Mouse (Mus musculus) right cerebral cortex, postnatal 10 days (tissue): ENCODE measurements at regions not wholly inside any gene's neighbourhood (a gene's known extent, or its start where the extent isn't known, plus 50 kb on each side); places are given as distances from the start of the nearest gene placed in this dataset.
"Not testable (repeated sequence)": the region's sequence is repeated elsewhere in the genome, so short reads cannot be mapped to it uniquely, and the experiment has no call there.

ENCODE experiments used
- DNase-seq, 2 experiments: peaks; one replicate each; pipeline ENCODE4 v3.0.0; 2021; ENCODE audit warnings: low spot score in 2 of 2

DNA sequence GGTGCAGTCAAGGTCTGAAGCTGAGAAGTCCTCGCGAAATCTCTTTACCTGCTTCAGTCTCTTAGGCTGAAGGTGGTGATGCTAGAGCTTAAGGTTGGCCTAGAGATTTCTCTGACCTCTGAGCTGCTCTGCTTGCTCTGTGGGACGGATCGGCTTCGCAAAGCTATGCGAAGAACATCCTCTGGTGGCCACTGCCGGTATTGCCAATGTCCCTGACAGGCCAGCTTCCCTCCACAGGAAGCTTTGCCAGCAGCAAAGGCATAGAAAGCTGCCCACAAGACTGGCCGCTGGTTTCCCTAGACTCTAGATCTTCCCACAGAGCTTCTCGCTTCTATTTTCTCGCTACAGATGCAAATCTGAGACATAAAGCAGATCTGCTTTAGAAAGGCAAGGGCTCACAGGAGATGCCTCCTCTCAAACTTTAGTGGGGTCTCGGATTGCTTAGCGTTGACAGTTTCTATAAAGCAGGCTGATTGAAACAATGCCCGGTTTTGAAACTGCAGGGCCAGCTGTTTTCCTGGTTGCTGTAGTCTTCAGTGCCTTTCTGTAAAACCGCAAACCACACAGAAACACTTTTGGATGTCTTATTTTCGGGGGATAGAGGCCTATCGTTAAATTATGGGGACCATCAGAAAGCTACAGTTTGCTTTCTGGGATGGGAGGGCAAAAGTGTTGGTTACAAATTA, 153.7 kb downstream of the Car8 start:
- DNase-seq, result peak; percentile 80 to 86

- DNase-seq, result no peak
These were observed 159.5 kb downstream of the Car8 start for GRCm38 (mm10) chr4:8079349-8079748.

- DNase-seq, result no peak
These were observed 165.8 kb downstream of the Car8 start for GRCm38 (mm10) chr4:8072989-8073573.

DNA sequence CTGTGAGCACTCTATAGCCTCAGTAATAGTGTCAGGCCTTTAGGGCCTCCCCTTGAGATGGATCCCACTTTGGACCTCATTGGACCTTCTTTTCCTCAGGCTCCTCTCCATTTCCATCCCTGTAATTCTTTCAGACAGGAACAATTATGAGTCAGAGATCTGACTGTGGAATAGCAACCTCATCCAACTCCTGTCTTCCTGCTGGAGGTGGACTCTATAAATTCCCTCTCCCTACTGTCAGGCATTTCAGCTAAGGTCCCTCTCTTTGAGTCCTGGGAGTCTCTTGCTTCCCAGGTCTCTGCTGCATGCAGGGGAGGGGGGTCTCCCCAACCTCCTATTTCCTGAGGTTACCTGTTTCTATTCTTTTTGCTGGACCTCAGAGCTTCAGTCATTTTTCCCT, 168.1 kb downstream of the Car8 start:
- not testable (repeated sequence) for DNase-seq

DNA sequence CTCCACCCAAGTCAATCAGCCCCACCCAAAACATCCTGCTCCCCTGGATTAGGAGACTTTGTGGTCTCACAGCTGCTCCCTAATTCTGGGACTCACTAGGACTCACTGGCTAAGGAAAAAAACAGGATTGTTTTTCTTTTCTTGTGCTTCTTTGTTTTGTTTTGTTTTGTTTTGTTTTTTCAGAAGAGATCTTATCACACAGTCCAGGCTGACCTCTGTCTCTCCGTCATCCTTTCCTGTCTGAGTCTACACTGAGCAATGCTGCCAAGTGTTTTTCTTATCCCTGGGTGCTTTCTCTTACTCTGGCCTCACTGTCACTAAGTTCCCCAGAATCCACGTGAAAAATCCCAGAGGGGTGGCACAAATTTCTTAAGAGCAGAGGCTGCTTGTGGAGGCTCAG, 170.8 kb downstream of the Car8 start:
- no peak for DNase-seq

DNA sequence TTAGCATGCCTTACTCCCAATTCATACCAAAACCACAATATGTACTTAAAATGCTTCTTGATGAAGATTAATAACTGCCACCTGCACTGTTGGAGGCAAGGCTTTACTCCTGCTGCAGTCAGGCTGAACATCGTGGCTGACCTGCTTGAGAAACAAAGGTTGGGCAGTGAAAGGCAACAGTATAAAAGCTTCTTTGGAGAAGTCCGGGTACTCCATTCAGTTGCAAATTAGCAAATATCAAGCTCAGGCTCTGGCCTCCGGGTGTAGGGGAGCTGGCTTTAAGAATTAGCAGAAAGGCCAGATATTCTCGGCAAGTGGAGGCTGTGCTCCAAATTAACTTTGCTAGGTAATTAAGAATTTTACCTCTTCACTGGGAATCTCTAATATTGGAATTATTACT, 197.1 kb downstream of the Car8 start:
- no peak for DNase-seq

DNA sequence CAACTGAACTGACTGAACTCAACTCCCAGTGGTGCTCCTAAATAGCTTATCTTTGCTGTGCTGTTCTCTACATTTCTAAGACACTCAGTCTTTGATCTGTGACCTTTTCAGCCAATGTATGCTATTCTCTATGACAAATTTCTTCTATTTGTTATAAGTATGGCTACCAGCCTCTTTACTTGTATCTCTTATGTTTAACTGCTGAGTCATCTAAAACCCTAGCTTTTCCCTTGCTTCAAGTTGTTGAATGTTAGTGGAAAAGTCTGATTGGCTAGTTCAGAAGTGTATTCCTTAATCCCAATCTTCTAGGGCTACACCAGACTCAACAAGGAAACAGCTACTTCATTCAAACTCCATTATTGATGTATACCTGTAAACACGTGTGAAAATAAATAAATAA, 201.0 kb downstream of the Car8 start:
- DNase-seq, result no peak

DNA sequence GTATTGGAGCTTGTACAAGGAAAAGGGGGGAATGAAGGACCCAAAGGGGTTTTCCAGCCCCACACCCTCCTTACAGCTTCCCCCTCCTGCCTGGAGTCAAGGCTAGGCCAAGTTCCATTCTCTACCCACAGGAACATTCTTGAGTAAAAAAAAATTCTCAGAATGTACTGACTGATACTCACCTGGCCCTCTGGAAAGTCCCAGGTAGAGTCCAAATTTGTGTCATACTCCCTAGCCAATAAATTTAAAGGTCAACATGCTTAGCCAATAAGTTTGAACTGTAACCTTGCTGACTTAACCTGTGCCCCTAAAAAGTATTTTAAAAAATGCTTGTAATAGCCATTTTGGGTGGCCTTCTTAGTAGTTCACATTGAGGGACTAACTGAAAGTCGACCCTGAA, 205.4 kb downstream of the Car8 start:
- DNase-seq, result not testable (repeated sequence)

- DNase-seq, result peak; percentile 47 to 59
These were observed 233.7 kb downstream of the Car8 start for GRCm38 (mm10) chr4:8005155-8005554.

- no peak for DNase-seq
These were observed 241.3 kb downstream of the Car8 start for GRCm38 (mm10) chr4:7997575-7997953.

DNA sequence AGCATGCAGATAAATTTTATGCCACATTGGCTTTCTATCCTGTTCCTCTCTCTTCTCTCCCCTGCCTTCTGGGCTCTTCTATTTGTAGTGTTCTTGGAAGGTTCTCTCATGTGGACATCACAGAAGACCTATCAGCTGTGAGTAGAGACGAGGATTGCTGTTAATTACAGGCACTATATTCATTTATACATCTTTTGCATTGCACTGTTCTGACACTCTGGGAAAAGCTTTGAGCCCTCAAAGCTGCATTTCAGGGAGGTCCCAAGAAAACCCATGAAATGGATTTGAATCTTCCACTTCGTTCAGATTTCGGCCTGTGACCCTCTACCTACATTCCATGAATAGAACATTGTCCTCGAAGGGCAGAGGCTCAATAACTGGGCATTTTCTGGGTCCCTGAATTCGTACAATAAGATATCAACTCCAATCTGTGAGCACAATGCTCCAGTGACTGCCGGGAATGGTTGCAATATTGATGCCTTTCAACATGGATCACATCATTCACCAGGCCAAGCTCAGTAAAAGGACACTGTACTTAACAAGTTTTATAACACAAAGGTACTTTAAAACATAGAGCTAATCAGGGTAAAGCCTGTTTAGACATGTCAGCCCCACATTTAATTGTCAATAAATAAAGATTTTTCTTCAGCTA, 241.8 kb downstream of the Car8 start:
- no peak for DNase-seq

DNA sequence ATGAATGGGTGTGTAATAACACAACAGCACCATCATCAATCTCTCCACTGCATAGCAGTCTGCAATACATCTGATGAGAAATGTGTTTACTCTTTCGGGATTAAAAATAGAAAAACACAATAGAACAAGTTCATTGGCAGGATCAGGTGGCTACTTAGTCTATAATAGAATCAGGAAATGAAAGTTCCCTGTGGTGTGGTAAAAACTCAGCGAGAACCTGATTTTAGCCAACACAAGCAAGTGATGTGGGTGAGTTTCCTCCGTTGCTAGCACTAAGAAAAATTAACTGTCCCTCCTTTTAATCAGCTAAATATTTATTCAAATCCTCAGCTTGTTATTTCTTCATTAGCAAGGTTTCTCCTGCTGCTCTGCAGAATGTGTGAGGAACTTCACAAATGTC, 245.9 kb downstream of the Car8 start:
- DNase-seq, result no peak

DNA sequence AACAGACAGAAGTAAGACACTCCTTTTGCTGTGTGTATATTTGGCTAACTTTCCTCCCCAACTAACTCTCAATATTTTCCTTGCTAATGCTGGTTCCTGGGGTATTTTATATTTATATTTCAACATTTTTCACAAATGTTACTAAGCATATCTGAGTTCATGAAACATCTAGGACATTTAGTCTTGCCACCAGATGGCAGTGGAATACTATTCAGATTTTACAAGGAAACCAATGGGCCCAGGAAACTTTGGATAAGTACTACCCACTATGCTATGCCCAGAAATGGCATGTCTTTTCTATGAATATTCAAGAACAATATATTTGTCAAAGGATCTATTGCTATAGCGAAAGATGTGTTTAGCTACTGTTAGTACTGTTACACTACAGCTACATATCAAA, 251.1 kb downstream of the Car8 start:
- DNase-seq, result no peak

DNA sequence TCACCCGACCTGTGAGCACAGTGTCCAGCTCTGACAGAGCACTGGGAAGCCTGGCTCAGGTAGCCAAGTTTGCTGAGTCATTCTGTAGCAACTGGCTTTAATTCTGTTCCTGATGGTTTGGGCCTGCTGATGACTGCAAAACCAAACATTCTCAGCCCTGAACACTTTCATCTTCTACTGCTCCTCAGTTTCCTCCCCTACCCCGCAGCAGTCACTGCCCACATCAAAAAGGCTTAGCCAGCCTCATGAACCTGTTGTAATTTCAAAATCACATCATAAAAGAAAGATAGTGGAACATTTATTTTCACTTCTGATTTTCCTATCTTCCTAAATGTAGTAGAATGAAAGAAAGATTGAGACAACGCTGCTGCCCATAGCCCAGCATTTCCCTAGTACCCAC, 251.5 kb downstream of the Car8 start:
- no peak for DNase-seq

DNA sequence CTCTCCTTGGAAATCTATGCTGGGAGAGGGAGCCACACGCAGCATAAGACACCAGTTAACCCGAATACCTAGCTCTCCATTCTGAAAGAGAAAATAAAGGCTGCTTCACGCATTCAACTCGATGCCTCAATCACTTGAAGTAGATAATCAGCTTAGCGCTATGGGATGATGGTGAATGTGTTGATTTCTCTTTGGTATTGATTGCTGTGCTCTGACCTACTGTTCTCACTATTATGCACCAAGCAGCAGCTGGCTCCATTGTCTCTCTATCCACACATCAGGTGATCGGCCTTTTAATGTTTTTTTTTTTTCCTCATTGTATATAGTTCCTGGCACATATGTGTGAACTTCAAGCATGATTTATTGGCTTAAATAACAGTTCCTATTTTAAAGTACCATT, 254.0 kb downstream of the Car8 start:
- no peak for DNase-seq

GRCm38 (mm10) chr4:7979772-7980351, 259.0 kb downstream of the Car8 start:
- DNase-seq, result no peak

DNA sequence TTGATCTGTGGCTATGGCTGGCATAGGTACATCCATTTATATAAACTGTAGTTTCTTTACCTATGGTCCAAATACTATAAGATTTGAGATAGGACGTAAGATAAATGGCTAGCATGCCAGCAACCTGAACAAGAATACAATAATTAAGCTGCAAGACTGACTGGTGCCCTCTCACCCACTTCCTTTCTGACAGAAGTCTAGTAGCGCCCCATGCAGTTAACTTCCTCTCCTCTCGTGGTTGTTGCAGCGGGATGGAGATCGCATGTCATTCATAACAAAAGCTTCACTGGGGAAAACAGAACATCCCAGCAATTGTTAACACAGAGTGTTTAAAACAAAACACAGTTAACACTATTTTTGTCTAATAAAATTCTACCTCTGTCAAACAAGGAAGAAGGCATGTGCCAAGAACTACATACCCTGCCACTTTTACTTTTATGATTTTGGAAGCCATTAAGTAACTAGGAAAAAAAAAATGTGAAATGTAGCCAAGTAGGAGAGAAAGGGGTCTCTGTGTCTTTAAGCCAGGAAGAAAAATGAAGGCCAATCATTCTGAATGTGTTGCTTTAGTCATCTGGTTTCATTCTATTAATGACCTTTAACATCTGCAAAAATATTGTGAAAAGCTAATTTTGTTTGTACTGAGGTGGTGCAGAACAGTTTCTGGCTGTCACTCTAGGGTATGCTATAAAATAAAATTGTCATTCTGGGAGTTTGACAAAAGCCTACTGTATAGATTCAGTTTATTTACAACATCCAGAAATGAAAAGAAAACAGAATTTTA, 261.0 kb downstream of the Car8 start:
- no peak for DNase-seq

GRCm38 (mm10) chr4:7970272-7970671, 268.6 kb downstream of the Car8 start:
- DNase-seq, result peak; percentile 20 to 28

- DNase-seq, result no peak
These were observed 273.2 kb downstream of the Car8 start for GRCm38 (mm10) chr4:7965663-7966062.

DNA sequence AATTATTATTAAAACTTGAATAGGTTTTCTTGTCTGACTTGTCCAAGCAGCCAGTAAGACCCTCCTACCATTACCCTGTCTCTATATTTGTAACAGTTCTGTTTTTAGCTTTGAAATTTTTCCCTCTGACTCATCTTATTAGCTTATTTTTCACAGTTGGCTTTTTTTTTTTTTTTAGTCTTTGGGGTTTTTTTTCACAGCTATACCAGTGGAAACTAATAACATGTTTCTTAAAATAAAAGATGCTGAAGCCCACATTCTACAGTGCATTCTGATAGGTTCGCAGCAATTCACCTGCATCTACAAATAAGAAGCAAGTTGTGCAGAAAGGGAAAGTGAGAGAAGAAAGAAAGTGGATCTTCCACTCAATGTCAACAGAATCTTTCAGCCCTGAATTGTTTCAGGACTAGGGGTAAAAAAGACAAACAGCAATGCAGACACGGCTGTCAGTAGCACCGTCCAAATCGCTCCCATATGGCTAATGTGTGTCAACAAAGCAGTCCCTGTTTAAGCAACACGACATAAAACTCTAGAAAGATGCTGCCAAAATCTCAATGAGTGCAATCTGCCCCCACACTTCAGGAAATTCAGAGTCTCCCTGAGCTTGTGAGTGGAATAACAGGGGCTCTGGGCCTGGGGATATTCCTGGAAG, 277.2 kb downstream of the Car8 start:
- DNase-seq, result peak; percentile 32 to 33

- no peak for DNase-seq
These were observed 278.5 kb downstream of the Car8 start for GRCm38 (mm10) chr4:7960335-7960734.

DNA sequence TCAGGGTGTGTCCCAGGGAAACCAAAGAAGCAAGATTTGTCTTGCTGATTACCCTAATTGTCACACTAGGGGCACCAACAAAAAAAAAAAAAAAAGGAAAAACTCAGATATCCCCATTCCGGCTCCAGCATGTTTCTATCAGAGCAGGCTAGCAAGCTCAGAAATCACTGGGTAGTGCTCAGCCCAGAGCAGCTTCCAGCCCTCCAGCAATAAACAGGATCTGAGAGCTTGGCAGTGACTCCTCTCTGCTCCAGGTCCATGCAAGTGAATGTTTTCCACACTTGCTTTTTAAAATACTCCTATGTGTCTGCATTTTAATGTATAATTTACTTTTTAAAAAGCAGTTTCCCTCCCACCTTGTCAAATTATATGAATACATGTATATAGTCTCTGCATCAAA, 290.8 kb downstream of the Car8 start:
- no peak for DNase-seq
